Mouse (Mus musculus) urinary bladder, adult 2 months (tissue): Measurements from ENCODE around the gene 4632433K11Rik. TPM values are rescaled to one million over a fixed set of nuclear protein-coding genes. Genes with fewer than 3 reads are reported as not detected.

Experiments used
- polyA plus RNA-seq: library from polyadenylated mRNA; depleted of rRNA; stranded (reverse); fragments of >200 nt; gene quantifications from 2 replicates; pipeline ENCODE4 v1.2.3, GENCODE M21; 2012; rRNA removed

4632433K11Rik gene
- polyA plus RNA-seq, 1 experiment = not detected

Other genes with a start within 250 kb of the 4632433K11Rik start
- gene Tmem238, start 244.5 kb upstream of the 4632433K11Rik start, polyA plus RNA-seq = 13.6 and 14.6 TPM in 2 replicates
- 448 and 645 TPM in 2 replicates for gene Rpl28, start 241.2 kb upstream of the 4632433K11Rik start, polyA plus RNA-seq
- 115 and 129 TPM in 2 replicates for gene Ube2s, start 221.5 kb upstream of the 4632433K11Rik start, polyA plus RNA-seq
- 1.1 and 1.3 TPM in 2 replicates for gene Shisa7, start 189.4 kb upstream of the 4632433K11Rik start, polyA plus RNA-seq
- gene Isoc2b, start 163.9 kb upstream of the 4632433K11Rik start, polyA plus RNA-seq = 16.3 and 19.4 TPM in 2 replicates
- 17.1 and 21.3 TPM in 2 replicates for gene Isoc2a, start 157.0 kb upstream of the 4632433K11Rik start, polyA plus RNA-seq
- gene Gm36210, start 127.6 kb upstream of the 4632433K11Rik start, polyA plus RNA-seq = 0.15 and 0.22 TPM in 2 replicates
- 7.7 and 10.1 TPM in 2 replicates for gene Zfp628, start 118.9 kb upstream of the 4632433K11Rik start, polyA plus RNA-seq
- gene Nat14, start 112.1 kb upstream of the 4632433K11Rik start, polyA plus RNA-seq = 10.6 and 14.1 TPM in 2 replicates
- 10.5 and 12.9 TPM in 2 replicates for gene Ssc5d, start 108.3 kb upstream of the 4632433K11Rik start, polyA plus RNA-seq
- 0.29 and 0.46 TPM in 2 replicates for gene Sbk2, start 69.7 kb upstream of the 4632433K11Rik start, polyA plus RNA-seq
- 0.25 and 0.44 TPM in 2 replicates for gene Sbk3, start 63.0 kb upstream of the 4632433K11Rik start, polyA plus RNA-seq
- 35.6 and 38.2 TPM in 2 replicates for gene Zfp579, start 38.0 kb upstream of the 4632433K11Rik start, polyA plus RNA-seq
- 25.1 and 25.4 TPM in 2 replicates for gene Zfp524, start 19.7 kb upstream of the 4632433K11Rik start, polyA plus RNA-seq
- gene Fiz1, start 19.4 kb upstream of the 4632433K11Rik start, polyA plus RNA-seq = 19.5 and 22.8 TPM in 2 replicates
- 0.25 TPM in 1 of 2 replicates, not detected in the other for gene Gm44973, start 18.6 kb upstream of the 4632433K11Rik start, polyA plus RNA-seq
- 18.8 and 27.1 TPM in 2 replicates for gene Zfp865, start 13.7 kb upstream of the 4632433K11Rik start, polyA plus RNA-seq
- gene Ccdc106, start 13.6 kb upstream of the 4632433K11Rik start, polyA plus RNA-seq = 13.1 and 13.7 TPM in 2 replicates
- gene Zfp784, start 4.3 kb downstream of the 4632433K11Rik start, polyA plus RNA-seq = 9.5 and 9.6 TPM in 2 replicates
- gene Zfp580, start 17.4 kb downstream of the 4632433K11Rik start, polyA plus RNA-seq = 12.1 and 19.8 TPM in 2 replicates
- 160 and 166 TPM in 2 replicates for gene U2af2, start 28.0 kb downstream of the 4632433K11Rik start, polyA plus RNA-seq
- gene Epn1, start 46.1 kb downstream of the 4632433K11Rik start, polyA plus RNA-seq = 82.8 and 93.1 TPM in 2 replicates
- not detected in 2 replicates for gene Rfpl4, start 82.8 kb downstream of the 4632433K11Rik start, polyA plus RNA-seq
- 0.43 and 0.59 TPM in 2 replicates for gene Rasl2-9, start 91.8 kb downstream of the 4632433K11Rik start, polyA plus RNA-seq
- not detected in 2 replicates for gene Vmn1r55, start 115.6 kb downstream of the 4632433K11Rik start, polyA plus RNA-seq
- not detected in 2 replicates for gene Vmn1r56, start 162.6 kb downstream of the 4632433K11Rik start, polyA plus RNA-seq
- not detected in 2 replicates for gene Vmn1r57, start 184.4 kb downstream of the 4632433K11Rik start, polyA plus RNA-seq